Mouse (Mus musculus) left cerebral cortex, adult 11 months (tissue): ENCODE measurements around the gene Rpgrip1l.

ENCODE experiments used
- DNase-seq: peaks from one replicate; pipeline ENCODE4 v3.0.0; 2022; ENCODE audit warnings: low spot score

The Rpgrip1l gene

GRCm38 (mm10) chr8:91312835-91313832, at the start of gene Rpgrip1l, which contains the start of gene Fto:
Gene Rpgrip1l (minus strand): TSS chr8:91313262.
Gene Fto (plus strand): TSS chr8:91313525.
- peak; percentile 97 for DNase-seq

DNA sequence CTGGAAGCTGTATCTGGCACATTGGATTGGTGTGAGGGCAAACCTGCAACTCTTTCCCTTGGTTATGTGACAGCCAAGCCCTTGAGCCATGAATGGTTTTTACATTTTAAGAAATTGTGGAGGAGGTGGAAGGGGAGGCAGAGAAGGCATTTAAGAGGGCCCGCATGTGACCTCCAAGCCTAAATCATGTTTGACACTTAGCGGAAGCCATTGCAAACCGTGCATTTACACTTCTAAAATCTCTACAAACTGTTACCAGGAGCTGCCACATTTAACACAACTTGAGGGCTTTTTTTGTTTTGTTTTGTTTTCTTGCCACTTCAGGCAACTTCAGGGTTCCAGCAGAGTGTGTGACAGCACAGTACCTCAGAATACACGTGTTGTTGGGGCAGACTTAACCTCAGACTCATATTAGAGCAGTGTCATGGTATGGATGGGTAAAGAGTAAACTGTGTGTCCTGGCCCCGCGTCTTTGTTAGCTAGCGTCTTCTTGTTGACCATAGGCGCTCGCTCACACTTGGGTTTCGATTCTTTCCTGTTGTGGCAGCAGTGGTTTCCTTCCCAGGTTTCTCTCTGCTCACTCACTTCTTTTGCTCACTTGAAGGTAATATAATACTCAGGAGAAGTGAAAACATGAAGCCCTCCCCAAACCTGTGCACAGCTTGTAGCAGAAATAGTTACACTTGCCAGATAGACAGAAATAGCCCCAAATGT, 47.7 kb upstream of the Rpgrip1l start:
- DNase-seq = no peak

GRCm38 (mm10) chr8:91359511-91359910, 46.4 kb upstream of the Rpgrip1l start:
- no peak for DNase-seq

DNA sequence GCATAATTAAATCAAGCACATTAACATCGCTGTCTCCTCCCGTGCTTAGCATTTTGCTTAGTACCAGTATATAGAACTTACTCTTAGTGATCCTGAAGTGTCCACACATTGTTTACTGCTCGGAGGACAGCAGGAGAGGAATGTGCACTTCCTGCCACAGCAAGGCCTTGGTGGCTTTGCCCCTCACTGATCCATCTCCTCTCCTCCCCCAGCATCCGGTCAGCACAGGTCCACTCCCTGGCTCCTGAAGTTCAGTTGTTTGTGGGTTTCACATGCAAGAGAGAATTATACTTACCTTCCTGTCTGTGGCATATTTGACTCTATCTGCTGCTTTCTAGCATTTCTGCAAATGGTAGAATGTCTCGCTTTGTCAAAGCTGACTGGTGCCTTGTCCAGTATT, 45.0 kb upstream of the Rpgrip1l start:
- DNase-seq = no peak

- DNase-seq = no peak
Observed at GRCm38 (mm10) chr8:91357493-91358014, 44.5 kb upstream of the Rpgrip1l start.

- no peak for DNase-seq
Observed at GRCm38 (mm10) chr8:91355956-91356699, 43.1 kb upstream of the Rpgrip1l start.

GRCm38 (mm10) chr8:91355301-91355905, 42.3 kb upstream of the Rpgrip1l start:
- DNase-seq = no peak

DNA sequence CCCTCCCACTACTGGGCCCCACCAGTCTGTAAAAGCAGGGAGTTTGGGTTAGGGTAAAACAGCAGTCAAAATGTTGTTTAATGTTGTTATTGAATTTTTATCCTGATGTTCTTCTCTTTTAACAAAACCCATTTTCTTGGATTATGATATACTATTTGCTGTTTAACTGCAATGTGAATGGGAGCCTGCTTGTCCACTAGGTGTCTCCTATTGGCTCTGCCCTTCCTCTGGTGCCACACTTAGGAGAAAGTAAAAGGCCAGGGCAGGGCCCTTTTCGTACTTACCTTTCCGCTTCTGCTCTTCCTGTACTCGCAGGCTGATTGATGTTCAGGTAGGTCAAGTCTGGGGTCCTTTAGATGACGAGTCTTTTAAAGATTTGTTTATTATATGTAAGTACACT, 40.8 kb upstream of the Rpgrip1l start:
- DNase-seq = no peak

GRCm38 (mm10) chr8:91353062-91353461, 40.0 kb upstream of the Rpgrip1l start:
- DNase-seq = no peak

DNA sequence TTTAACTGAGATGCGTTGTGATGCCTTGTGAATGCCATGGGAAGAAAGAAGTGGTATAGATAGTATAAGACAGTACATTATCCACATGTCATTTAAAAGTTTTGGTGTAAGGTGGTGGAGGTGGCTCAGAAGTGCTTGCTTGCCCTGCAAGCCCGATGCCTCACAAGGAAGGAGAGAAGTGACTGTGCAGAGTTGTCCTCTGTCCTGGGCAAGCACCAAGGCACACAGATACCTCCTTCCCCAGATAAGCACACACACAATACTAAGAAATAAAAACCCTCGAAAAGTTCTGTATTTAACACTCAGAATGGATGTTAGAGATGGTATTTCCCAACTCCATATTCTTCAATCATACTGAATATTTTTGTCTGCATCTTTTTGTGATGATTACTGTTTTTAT, 39.5 kb upstream of the Rpgrip1l start:
- no peak for DNase-seq

DNA sequence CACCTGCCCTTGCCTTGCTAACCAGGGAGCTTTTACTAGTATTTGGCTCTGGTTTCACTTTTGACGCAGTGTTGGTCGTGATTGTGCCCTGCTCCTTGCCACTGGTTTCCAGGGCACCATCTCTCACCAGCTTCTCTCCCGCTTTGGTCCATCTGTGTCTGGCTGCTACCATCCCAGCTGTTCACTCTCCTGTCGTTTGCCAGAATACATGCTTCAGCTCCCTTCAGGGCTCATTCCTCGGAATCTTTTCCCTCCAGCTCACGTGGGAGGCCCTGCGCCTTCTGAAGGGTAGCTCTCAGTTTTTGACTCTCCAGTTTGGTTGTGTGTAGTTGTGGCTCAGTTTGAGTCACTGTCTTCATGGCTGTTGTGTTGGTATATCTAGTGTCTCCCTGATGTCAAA, 37.6 kb upstream of the Rpgrip1l start:
- no peak for DNase-seq

DNA sequence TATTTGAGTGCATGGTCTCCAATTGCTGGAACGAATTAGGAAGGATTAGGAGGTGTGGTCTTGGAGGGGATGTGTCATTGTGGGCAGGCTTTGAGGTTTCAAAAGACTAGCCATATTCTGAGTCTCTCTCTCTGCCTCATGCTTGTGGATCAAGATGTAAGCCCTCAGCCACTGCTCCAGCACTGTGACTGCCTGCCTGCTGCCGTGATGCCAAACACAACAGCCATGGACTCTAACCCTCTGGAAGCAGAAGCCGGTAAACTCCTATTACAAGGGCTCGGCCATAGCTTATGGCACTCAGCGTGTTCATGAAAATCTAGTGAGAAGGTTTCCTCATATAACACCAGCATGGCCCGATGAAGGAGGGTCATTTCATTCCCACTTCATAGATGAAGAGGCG, 36.8 kb upstream of the Rpgrip1l start:
- no peak for DNase-seq

- DNase-seq = no peak
Observed at GRCm38 (mm10) chr8:91347595-91347994, 34.5 kb upstream of the Rpgrip1l start.

GRCm38 (mm10) chr8:91347146-91347545, 34.1 kb upstream of the Rpgrip1l start:
- DNase-seq = no peak

DNA sequence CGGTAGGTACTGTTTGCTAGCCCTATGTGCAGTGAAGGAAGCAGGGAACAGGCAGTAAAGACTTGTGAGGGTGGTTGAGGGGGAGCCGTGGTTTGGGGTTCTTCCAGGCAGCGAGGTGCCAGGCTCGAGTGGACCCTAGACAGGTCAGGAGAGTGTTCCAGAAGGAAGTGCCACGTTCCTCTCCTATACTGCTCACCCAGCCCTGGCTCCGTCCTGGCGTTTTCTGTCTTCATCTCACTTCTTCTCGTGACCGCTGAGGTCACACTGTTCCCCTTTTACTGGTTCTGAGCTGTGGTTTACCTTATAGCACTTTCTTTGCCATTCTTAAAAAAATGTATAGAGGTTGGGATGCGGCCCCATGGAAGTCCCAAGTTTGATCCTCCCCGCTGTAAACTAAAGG, 31.6 kb upstream of the Rpgrip1l start:
- no peak for DNase-seq

GRCm38 (mm10) chr8:91342798-91343197, 29.7 kb upstream of the Rpgrip1l start:
- DNase-seq = no peak

DNA sequence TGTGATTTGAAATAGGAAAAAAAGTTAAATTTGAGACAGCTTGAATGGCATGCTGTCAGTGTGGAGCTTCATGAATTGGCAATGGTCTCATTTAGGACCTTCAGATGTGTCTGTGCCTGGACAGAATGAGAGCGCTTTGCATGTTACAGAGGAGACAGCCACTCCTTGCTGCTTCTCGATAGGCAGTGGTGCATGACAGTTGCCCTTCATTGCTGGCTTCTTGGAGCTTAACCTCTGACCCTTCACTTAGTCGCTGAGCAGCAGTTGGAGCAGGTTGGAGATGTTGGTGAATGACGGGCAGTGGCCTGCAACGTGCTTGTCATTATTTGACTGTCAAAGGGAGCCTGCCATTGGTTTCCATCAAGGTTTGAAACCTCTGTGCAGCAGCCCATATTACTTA, 29.1 kb upstream of the Rpgrip1l start:
- no peak for DNase-seq

- DNase-seq = no peak
Observed at GRCm38 (mm10) chr8:91340746-91341145, 27.7 kb upstream of the Rpgrip1l start.

DNA sequence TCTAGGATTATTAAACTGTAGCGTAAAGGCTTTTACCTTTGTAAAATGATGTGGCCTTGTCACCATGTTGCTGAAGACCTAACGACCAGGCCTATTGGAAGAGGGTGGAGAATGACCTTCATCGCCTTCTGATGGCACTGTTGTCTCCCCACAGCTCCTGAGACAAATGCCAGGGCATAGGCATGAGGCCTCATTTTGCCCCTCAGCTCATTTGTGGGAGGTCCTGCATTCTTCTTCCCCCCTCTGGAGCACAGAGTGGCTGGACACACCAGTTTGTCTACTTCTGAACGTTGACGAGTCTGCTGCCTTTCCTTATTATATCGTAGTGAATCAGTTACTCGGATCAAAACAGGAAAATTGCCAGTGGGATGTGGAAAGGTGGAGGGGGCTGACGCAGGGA, 26.6 kb upstream of the Rpgrip1l start:
- DNase-seq = no peak

GRCm38 (mm10) chr8:91338389-91339154, 25.5 kb upstream of the Rpgrip1l start:
- peak; percentile 29 for DNase-seq

DNA sequence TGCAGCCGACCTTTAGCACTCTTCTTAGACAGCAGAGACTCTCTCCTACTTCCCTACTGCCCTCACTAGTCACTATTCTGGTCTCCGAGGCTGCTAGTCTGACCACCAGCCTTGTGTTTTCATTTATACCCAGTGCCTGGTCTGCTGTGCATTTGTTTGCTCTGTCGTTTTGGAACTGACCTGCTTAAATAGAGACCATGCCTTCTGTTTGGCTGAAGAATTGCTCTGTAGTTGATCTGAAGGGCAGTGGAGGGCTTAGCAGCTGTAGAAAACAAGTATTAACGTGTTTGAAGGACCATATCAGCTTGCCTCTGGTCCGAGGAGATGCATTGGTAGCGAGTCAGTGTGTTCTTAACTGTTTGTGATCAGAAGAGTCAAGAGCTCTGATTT, 16.4 kb upstream of the Rpgrip1l start:
- no peak for DNase-seq
